Mouse (Mus musculus): ENCODE results near the gene Wdr61. TPM values are rescaled to one million over a fixed set of nuclear protein-coding genes. Genes with fewer than 3 reads are reported as not detected.
"Not testable (repeated sequence)": the region's sequence is repeated elsewhere in the genome, so short reads cannot be mapped to it uniquely, and the experiment has no call there.

Wdr61 gene
- total RNA-seq, 2 experiments from 2014 or later: 29.7 to 31.9 TPM

GRCm38 (mm10) chr9:54734639-54735252 lies 427 bp upstream of the Wdr61 start:
- no peak for DNase-seq (ENCODE audit: low spot score)
- intact Hi-C loops (cut with DNase I): loop anchor here (5.0 kb wide), 2 partner anchors 128 to 218 kb away; partner anchors contain the start of genes AY074887, Ireb2 and Psma4

- DNase-seq (ENCODE audit: low spot score): no peak
- intact Hi-C loops (cut with DNase I): loop anchor here (5.0 kb wide), 1 partner anchor 220 kb away; the partner anchor contains the start of genes AY074887 and Psma4
Observed at GRCm38 (mm10) chr9:54732122-54732521, 2.2 kb downstream of the Wdr61 start.

GRCm38 (mm10) chr9:54726315-54726714 lies 8.0 kb downstream of the Wdr61 start:
- intact Hi-C loops (cut with DNase I): no loop called here
- no peak for DNase-seq (ENCODE audit: low spot score)

GRCm38 (mm10) chr9:54722596-54722995 lies 11.7 kb downstream of the Wdr61 start:
- DNase-seq (ENCODE audit: low spot score): no peak
- intact Hi-C loops (cut with DNase I): no loop called here

GRCm38 (mm10) chr9:54722156-54722555 lies 12.2 kb downstream of the Wdr61 start:
- intact Hi-C loops (cut with DNase I): no loop called here

GRCm38 (mm10) chr9:54717527-54717926 lies 16.8 kb downstream of the Wdr61 start:
- no peak for DNase-seq (ENCODE audit: low spot score)
- intact Hi-C loops (cut with DNase I): no loop called here

More at GRCm38 (mm10) chr9:54722156-54722555, 12.2 kb downstream of the Wdr61 start:
- DNase-seq (ENCODE audit: low spot score): no peak

GRCm38 (mm10) chr9:54715776-54716175 lies 18.5 kb downstream of the Wdr61 start:
- DNase-seq (ENCODE audit: low spot score): no peak
- intact Hi-C loops (cut with DNase I): no loop called here

GRCm38 (mm10) chr9:54708085-54708484 lies 26.2 kb downstream of the Wdr61 start:
- DNase-seq (ENCODE audit: low spot score): no peak
- intact Hi-C loops (cut with DNase I): no loop called here

- intact Hi-C loops (cut with DNase I): no loop called here
Observed at GRCm38 (mm10) chr9:54707288-54707999, 26.9 kb downstream of the Wdr61 start.

GRCm38 (mm10) chr9:54705561-54705960 lies 28.8 kb downstream of the Wdr61 start:
- intact Hi-C loops (cut with DNase I): no loop called here
- DNase-seq (ENCODE audit: low spot score): no peak

More at GRCm38 (mm10) chr9:54707288-54707999, 26.9 kb downstream of the Wdr61 start:
- DNase-seq (ENCODE audit: low spot score): no peak

GRCm38 (mm10) chr9:54704361-54704760 lies 30.0 kb downstream of the Wdr61 start:
- intact Hi-C loops (cut with DNase I): no loop called here
- no peak for DNase-seq (ENCODE audit: low spot score)

GRCm38 (mm10) chr9:54702581-54702980 lies 31.7 kb downstream of the Wdr61 start:
- no peak for DNase-seq (ENCODE audit: low spot score)
- intact Hi-C loops (cut with DNase I): no loop called here

GRCm38 (mm10) chr9:54700746-54701145 lies 33.6 kb downstream of the Wdr61 start:
- DNase-seq (ENCODE audit: low spot score): no peak
- intact Hi-C loops (cut with DNase I): no loop called here

GRCm38 (mm10) chr9:54700174-54700475 lies 34.2 kb downstream of the Wdr61 start:
- intact Hi-C loops (cut with DNase I): no loop called here
- DNase-seq (ENCODE audit: low spot score): no peak

- DNase-seq (ENCODE audit: low spot score): peak; percentile 72
- intact Hi-C loops (cut with DNase I): no loop called here
Observed at GRCm38 (mm10) chr9:54699345-54700173, 34.8 kb downstream of the Wdr61 start.

GRCm38 (mm10) chr9:54699087-54699344 lies 35.3 kb downstream of the Wdr61 start:
- intact Hi-C loops (cut with DNase I): no loop called here
- no peak for DNase-seq (ENCODE audit: low spot score)

- no peak for DNase-seq (ENCODE audit: low spot score)
- intact Hi-C loops (cut with DNase I): no loop called here
Observed at GRCm38 (mm10) chr9:54698318-54699086, 35.8 kb downstream of the Wdr61 start, which contains the start of gene Dnaja4. TSS of gene Dnaja4 (plus strand) at chr9:54698873.

- DNase-seq (ENCODE audit: low spot score); intact Hi-C loops (cut with DNase I): not testable (repeated sequence)
Observed at GRCm38 (mm10) chr9:54691241-54691805, 43.0 kb downstream of the Wdr61 start.

GRCm38 (mm10) chr9:54690697-54691096 lies 43.6 kb downstream of the Wdr61 start:
- DNase-seq (ENCODE audit: low spot score); intact Hi-C loops (cut with DNase I): not testable (repeated sequence)

GRCm38 (mm10) chr9:54689446-54689845 lies 44.9 kb downstream of the Wdr61 start:
- intact Hi-C loops (cut with DNase I): no loop called here
- DNase-seq (ENCODE audit: low spot score): no peak
